Mouse (Mus musculus): ENCODE data around the gene Tbl1xr1.

DNA sequence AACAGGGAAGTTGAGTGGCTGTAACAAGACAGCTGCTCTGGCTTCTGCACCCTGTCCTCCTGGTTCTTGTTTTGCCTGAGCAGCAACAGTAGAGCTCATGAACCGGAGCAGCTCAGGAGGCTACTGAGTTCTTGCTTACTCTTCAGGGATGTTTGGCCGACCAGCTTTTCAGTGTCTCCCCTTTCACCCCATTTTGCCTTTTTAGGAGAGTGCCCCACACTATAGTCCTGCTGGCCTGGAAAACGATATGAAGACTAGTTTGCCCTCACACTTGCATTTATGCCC, 14.8 kb downstream of the Tbl1xr1 start:
- no peak for TF ChIP-seq CTCF (IDR thresholded peaks at IDR 0.05; ENCODE audit: low read depth)
- no peak for TF ChIP-seq EP300 (optimal IDR thresholded peaks at IDR 0.05)

Measured in stomach, postnatal 0 days (tissue).